In genomic region chr3:55965723-55966156, GRCm38 (mm10) we compare ENCODE assay signal across 13 mouse cellular contexts.
DNase-seq lines count a peak whose midpoint lies in the region; ATAC-seq lines count a peak whose summit lies in the region.
"Had no signal": no experiment of that assay in that cellular context is flagged by ENCODE, and none has a peak within 500 bp of the region (broad histone marks: within the 10 kb centered on the region; RNA-seq: fewer than 3 reads in every experiment).

No protein-coding gene starts in this region.

- WGBS in forebrain, embryonic 16.5 days, result 12% methylated on average over 10 of the region's 10 CpGs
- WGBS in midbrain, embryonic 10.5 days, result 46% methylated on average over 10 of the region's 10 CpGs

- no peaks in the 10 kb centered on the region for H3K9me3 ChIP-seq in forebrain, embryonic 16.5 days (ENCODE audit: control insufficient read depth, low read length)
- no peaks in the 10 kb centered on the region for H3K9me3 ChIP-seq in midbrain, embryonic 10.5 days (replicated peaks)
- H3K9me3 ChIP-seq: kidney, embryonic 15.5 days had no signal

- peak; percentile 72 for ATAC-seq in forebrain, embryonic 16.5 days
- no peak for ATAC-seq in erythroblast, adult 5-6 weeks (replicated peaks; ENCODE audit: low FRiP score, poor library complexity, severe bottlenecking)

- no peak overlapping the region for H3K4me3 ChIP-seq in forebrain, embryonic 16.5 days (replicated peaks; ENCODE audit: low read length)
- no peak overlapping the region for H3K4me3 ChIP-seq in midbrain, embryonic 10.5 days
- H3K4me3 ChIP-seq: kidney, embryonic 15.5 days had no signal

- H3K36me3 ChIP-seq in forebrain, embryonic 16.5 days (ENCODE audit: control insufficient read depth, insufficient read depth), result peaks cover 17% of the 10 kb centered on the region
- peaks cover 17% of the 10 kb centered on the region for H3K36me3 ChIP-seq in midbrain, embryonic 10.5 days

- intact Hi-C loops in heart, postnatal 25 days (cut with DNase I), result no loop called here
- intact Hi-C loops in gastrocnemius, postnatal 36 days (cut with DNase I), result no loop called here

- no peak overlapping the region for H3K9ac ChIP-seq in forebrain, embryonic 16.5 days (replicated peaks; ENCODE audit: low read depth, low read length)
- H3K9ac ChIP-seq: kidney, embryonic 15.5 days had no signal

- no peak overlapping the region for H3K4me2 ChIP-seq in forebrain, embryonic 16.5 days (ENCODE audit: low read length)
- H3K4me2 ChIP-seq: kidney, embryonic 15.5 days had no signal

- peak overlapping the region; percentile 41 for H3K27ac ChIP-seq in forebrain, embryonic 16.5 days (ENCODE audit: low read length)
- H3K27ac ChIP-seq in midbrain, embryonic 10.5 days (replicated peaks), result 0 out of 2 replicates have a peak overlapping the region, but pooled peaks have one; percentile 28
- H3K27ac ChIP-seq: kidney, embryonic 15.5 days had no signal

- H3K4me1 ChIP-seq in forebrain, embryonic 16.5 days (replicated peaks; ENCODE audit: control insufficient read depth, insufficient read depth, low read length), result peaks cover 5% of the 10 kb centered on the region
- H3K4me1 ChIP-seq in midbrain, embryonic 10.5 days, result peaks cover 31% of the 10 kb centered on the region
- H3K4me1 ChIP-seq: kidney, embryonic 15.5 days had no signal

- DNase-seq in cerebellum, postnatal 10 days, result peak; percentile 51 to 65
- no peak for DNase-seq in cerebellum, adult 11-12 months
- peak; percentile 39 for DNase-seq in brain, adult 2 months (ENCODE audit: low read depth, low spot score)
- DNase-seq in midbrain, embryonic 10.5 days (ENCODE audit: low spot score), result peak; percentile 52
- DNase-seq in heart, postnatal 25 days (ENCODE audit: low spot score), result no peak
- no peak for DNase-seq in gastrocnemius, postnatal 36 days
- DNase-seq: gastrocnemius, postnatal 25 days; heart, postnatal 36 days; spleen, adult 18-20 months; thymus, adult 2 months had no signal

- no peaks in the 10 kb centered on the region for H3K27me3 ChIP-seq in forebrain, embryonic 16.5 days (replicated peaks; ENCODE audit: control insufficient read depth, insufficient read depth, low read length)
- H3K27me3 ChIP-seq in midbrain, embryonic 10.5 days (ENCODE audit: low read depth, poor library complexity, severe bottlenecking), result no peaks in the 10 kb centered on the region
- H3K27me3 ChIP-seq: kidney, embryonic 15.5 days had no signal

Comparison
In these comparisons a context has a peak if more than half of its experiments do, and no peak if none do; other contexts are left out.
1. DNase-seq: peak in cerebellum, postnatal 10 days (2 of 2), brain, adult 2 months (single experiment) and midbrain, embryonic 10.5 days (single experiment); none in cerebellum, adult 11-12 months (single experiment), heart, postnatal 25 days (single experiment) and gastrocnemius, postnatal 36 days (0 of 2).